Mouse (Mus musculus): Measurements from ENCODE around the gene Faim2. TPM values are rescaled to one million over a fixed set of nuclear protein-coding genes. Genes with fewer than 3 reads are reported as not detected.

Faim2 gene
- polyA plus RNA-seq, 1 experiment from 2014 or later = 0.24 TPM

DNA sequence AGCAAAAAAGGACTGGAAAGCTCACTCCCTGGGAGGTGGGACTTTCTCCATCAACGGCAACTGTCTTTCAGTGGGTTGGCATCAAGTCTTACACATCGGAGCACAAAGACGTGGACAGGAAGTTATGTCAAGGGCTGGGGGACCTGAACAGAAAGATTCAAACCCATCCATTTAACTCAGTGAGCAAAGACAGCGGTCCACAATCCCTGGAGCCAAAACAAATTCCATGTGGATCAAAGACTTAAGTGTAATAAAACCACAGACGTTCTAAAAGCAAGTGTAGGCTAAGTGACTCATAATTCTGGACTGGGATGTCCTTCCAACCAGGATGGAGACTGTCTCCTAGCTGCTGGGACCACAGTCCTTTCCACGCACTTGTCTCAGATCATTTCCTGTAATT is 19.8 kb upstream of the Faim2 start:
- Histone ChIP-seq H3K4me3 (ENCODE audit: low read depth, low read length) (no peak overlapping the region), H3K4me1 (ENCODE audit: control insufficient read depth, insufficient read depth, low read length) (no peaks in the 10 kb centered on the region), H3K4me2 (ENCODE audit: low read depth, low read length) (no peak overlapping the region), H3K9ac (replicated peaks; ENCODE audit: low read length) (no peak overlapping the region), H3K27ac (replicated peaks; ENCODE audit: low read depth, low read length) (no peak overlapping the region), H3K27me3 (ENCODE audit: control insufficient read depth, insufficient read depth, low read length) (no peaks in the 10 kb centered on the region), H3K9me3 (replicated peaks; ENCODE audit: control insufficient read depth, low read length) (no peaks in the 10 kb centered on the region), H3K36me3 (replicated peaks; ENCODE audit: control insufficient read depth, insufficient read depth, low read depth, low read length) (no peaks in the 10 kb centered on the region)
- 78% methylated on average over 6 of the region's 6 CpGs for WGBS
- DNase-seq (ENCODE audit: low spot score) (no peak), ATAC-seq (replicated peaks; ENCODE audit: insufficient number of reproducible peaks, low FRiP score, low TSS enrichment, low read depth) (no peak)

DNA sequence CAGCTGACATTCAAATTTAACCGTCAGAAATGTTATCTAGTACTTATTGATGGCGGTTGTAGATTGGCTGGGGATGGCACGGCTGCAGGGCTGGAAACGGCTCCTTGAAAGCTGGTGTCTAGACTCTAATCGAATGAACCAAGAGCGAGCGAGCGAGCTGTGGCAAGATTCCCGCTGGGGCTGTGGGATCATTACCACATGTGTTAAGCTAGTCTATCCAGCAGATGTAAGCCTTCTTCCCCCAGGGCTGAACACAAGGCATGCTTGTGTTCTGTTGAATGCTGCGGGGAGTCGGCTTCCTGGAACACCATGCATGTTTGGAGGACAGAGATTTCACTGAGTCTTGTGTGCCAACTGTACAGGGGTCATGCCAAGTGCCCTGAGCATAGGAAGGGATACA is 18.6 kb upstream of the Faim2 start:
- Histone ChIP-seq H3K27me3 (ENCODE audit: control insufficient read depth, insufficient read depth, low read length) (no peaks in the 10 kb centered on the region), H3K36me3 (replicated peaks; ENCODE audit: control insufficient read depth, insufficient read depth, low read depth, low read length) (no peaks in the 10 kb centered on the region), H3K4me2 (ENCODE audit: low read depth, low read length) (no peak overlapping the region), H3K9ac (replicated peaks; ENCODE audit: low read length) (no peak overlapping the region), H3K4me1 (ENCODE audit: control insufficient read depth, insufficient read depth, low read length) (no peaks in the 10 kb centered on the region), H3K27ac (replicated peaks; ENCODE audit: low read depth, low read length) (no peak overlapping the region), H3K4me3 (ENCODE audit: low read depth, low read length) (no peak overlapping the region), H3K9me3 (replicated peaks; ENCODE audit: control insufficient read depth, low read length) (no peaks in the 10 kb centered on the region)
- DNase-seq (ENCODE audit: low spot score) (peak; percentile 68), ATAC-seq (replicated peaks; ENCODE audit: insufficient number of reproducible peaks, low FRiP score, low TSS enrichment, low read depth) (no peak)
- 45% methylated on average over 11 of the region's 11 CpGs for WGBS

DNA sequence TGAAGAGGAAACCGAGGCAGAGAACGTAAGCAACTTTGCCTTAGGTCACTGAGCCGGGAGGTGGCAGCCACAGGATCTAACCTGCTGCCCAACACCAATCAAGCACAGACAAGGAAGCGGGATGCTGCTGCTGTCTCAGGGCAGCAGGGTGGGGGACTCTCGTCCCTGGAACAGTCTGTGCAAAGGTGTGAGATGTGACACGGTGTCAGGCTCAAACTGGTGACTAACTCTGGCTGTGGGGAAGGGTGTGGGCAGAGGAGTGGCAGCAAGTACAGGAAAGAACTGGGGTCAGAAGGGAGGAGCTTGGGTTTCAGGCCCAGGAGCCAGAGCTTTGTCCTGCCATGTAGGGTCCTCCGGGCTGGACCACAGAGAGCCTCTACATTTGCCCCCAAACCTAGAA is 16.1 kb upstream of the Faim2 start:
- Histone ChIP-seq H3K27me3 (ENCODE audit: control insufficient read depth, insufficient read depth, low read length) (no peaks in the 10 kb centered on the region), H3K4me2 (ENCODE audit: low read depth, low read length) (no peak overlapping the region), H3K36me3 (replicated peaks; ENCODE audit: control insufficient read depth, insufficient read depth, low read depth, low read length) (no peaks in the 10 kb centered on the region), H3K9ac (replicated peaks; ENCODE audit: low read length) (no peak overlapping the region), H3K4me1 (ENCODE audit: control insufficient read depth, insufficient read depth, low read length) (no peaks in the 10 kb centered on the region), H3K4me3 (ENCODE audit: low read depth, low read length) (no peak overlapping the region), H3K9me3 (replicated peaks; ENCODE audit: control insufficient read depth, low read length) (no peaks in the 10 kb centered on the region), H3K27ac (replicated peaks; ENCODE audit: low read depth, low read length) (no peak overlapping the region)
- 73% methylated on average over 7 of the region's 7 CpGs for WGBS
- ATAC-seq (replicated peaks; ENCODE audit: insufficient number of reproducible peaks, low FRiP score, low TSS enrichment, low read depth) (no peak), DNase-seq (ENCODE audit: low spot score) (no peak)

DNA sequence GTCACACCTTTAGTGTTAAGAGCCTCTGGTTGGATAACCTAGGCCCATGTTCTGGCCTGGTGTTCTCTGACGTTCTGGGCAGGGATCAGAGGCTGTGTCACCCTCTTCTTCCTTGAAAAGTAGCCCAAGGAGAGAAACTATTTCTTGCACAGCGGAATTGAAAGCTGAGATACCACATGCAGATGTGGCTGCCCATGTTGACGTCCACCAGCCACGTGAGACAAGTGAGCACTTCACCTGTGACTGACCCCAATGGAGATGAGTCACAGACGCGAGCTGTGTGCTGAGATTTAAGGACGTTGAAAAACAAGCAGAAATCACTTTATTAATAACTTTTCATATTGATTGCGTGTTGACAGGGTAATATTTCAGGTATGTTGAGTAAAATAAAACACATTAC is 11.9 kb upstream of the Faim2 start:
- 72% methylated on average over 8 of the region's 8 CpGs for WGBS
- H3K27me3 ChIP-seq (ENCODE audit: control insufficient read depth, insufficient read depth, low read length) = no peaks in the 10 kb centered on the region

DNA sequence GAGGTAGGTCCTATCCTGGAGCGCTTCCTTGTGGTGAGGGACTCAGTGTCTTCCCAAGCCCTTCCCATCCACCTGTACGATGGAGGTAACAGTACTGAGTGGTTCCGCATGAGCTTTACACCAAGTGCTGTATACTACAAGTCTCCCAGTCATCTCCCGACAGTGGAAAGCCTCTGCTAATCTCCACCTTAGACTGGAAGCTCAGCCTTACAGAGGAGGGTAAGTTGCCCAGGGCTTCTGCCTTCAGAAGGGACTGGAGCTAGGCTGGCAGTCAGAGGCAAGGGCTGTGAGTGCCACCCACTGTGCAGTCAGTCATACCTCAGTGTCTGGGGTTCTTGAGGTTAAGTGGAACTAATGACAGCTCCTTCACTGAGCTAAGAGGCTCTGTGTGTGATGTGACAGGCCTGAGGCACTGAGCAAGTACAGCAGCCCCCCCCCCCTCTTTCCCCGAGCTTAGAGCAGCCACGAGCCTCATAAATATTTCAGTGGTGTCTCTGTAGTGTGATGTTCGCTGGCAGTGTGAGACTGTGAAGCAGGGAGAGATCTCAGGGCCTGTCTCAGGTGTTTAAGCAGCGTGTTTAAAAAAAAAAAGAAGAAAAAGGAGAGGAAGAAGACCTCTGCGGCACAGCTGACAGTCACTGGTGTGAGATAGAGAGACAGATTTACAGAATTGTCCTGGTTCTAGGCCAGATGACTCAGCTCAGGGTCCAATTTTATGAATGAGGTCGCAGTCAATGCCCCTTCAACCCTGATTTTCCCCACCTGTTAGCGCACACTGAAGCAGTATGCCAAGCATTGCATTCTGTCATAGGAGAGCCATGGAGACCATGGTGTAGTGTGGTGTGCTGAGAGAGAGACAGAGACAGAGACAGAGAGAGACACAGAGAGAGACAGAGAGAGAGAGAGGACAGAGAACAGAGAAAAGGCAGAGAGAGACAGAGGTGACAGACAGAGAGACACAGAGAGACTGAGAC is 9.2 kb upstream of the Faim2 start:
- Histone ChIP-seq H3K4me1 (ENCODE audit: control insufficient read depth, insufficient read depth, low read length) (no peaks in the 10 kb centered on the region), H3K9me3 (replicated peaks; ENCODE audit: control insufficient read depth, low read length) (no peaks in the 10 kb centered on the region), H3K27ac (replicated peaks; ENCODE audit: low read depth, low read length) (no peak overlapping the region), H3K36me3 (replicated peaks; ENCODE audit: control insufficient read depth, insufficient read depth, low read depth, low read length) (no peaks in the 10 kb centered on the region), H3K4me3 (ENCODE audit: low read depth, low read length) (no peak overlapping the region), H3K27me3 (ENCODE audit: control insufficient read depth, insufficient read depth, low read length) (no peaks in the 10 kb centered on the region), H3K9ac (replicated peaks; ENCODE audit: low read length) (no peak overlapping the region), H3K4me2 (ENCODE audit: low read depth, low read length) (no peak overlapping the region)
- DNase-seq (ENCODE audit: low spot score) = no peak
- 59% methylated on average over 11 of the region's 11 CpGs for WGBS
- no peak for ATAC-seq (replicated peaks; ENCODE audit: insufficient number of reproducible peaks, low FRiP score, low TSS enrichment, low read depth)

More for the DNA sequence above, 11.9 kb upstream of the Faim2 start:
- Histone ChIP-seq H3K27ac (replicated peaks; ENCODE audit: low read depth, low read length) (no peak overlapping the region), H3K4me2 (ENCODE audit: low read depth, low read length) (no peak overlapping the region), H3K36me3 (replicated peaks; ENCODE audit: control insufficient read depth, insufficient read depth, low read depth, low read length) (no peaks in the 10 kb centered on the region), H3K4me3 (ENCODE audit: low read depth, low read length) (no peak overlapping the region), H3K9me3 (replicated peaks; ENCODE audit: control insufficient read depth, low read length) (no peaks in the 10 kb centered on the region), H3K9ac (replicated peaks; ENCODE audit: low read length) (no peak overlapping the region), H3K4me1 (ENCODE audit: control insufficient read depth, insufficient read depth, low read length) (no peaks in the 10 kb centered on the region)
- DNase-seq (ENCODE audit: low spot score) (no peak), ATAC-seq (replicated peaks; ENCODE audit: insufficient number of reproducible peaks, low FRiP score, low TSS enrichment, low read depth) (no peak)

DNA sequence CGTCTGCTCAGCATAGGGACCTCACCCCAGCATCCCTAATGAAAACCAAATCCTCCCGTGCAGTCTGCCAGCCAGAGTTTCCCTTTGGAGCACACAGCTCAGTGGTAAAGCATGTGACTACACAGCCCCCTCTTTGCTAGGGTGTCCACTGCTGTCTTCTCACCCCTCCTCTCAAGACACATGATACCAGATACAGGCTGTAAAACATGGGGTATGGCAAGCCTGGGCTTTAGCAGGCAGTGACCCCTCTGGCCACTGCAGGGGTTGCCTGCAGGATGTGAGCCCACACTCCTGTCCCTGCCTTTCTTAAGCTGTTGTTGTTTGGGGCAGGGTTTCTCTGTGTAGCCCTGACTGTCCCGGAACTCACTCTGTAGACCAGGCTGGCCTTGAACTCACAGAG is 4.1 kb upstream of the Faim2 start:
- 50% methylated on average over 3 of the region's 3 CpGs for WGBS

DNA sequence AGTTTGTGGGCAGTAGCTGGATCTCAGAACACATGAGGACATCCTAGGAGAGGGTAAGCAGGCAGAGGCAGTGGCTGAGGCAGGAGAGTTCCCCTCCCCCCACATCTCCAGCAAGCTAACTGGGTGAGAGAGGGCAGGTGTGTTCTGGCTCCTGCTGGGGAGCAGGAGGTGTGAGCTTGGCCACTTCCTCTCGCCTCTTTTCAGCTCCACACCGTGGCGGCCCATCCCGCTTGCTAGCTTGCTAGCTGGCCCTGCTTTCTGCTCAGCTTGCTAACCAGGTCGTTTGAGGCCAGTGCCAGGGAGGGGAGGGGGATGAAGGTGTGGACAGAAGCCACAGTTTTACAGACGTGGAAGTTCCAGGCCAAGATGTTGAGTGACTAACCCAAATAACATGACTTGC is 3.2 kb upstream of the Faim2 start:
- DNase-seq (ENCODE audit: low spot score) (no peak), ATAC-seq (replicated peaks; ENCODE audit: insufficient number of reproducible peaks, low FRiP score, low TSS enrichment, low read depth) (no peak)
- no peak overlapping the region for H3K27ac ChIP-seq (replicated peaks; ENCODE audit: low read depth, low read length)
- no peaks in the 10 kb centered on the region for H3K9me3 ChIP-seq (replicated peaks; ENCODE audit: control insufficient read depth, low read length)
- 36% methylated on average over 6 of the region's 6 CpGs for WGBS
- no peak overlapping the region for H3K4me3 ChIP-seq (ENCODE audit: low read depth, low read length)
- peaks cover 8% of the 10 kb centered on the region; the same call in 1 of the 2 replicates for H3K27me3 ChIP-seq (ENCODE audit: control insufficient read depth, insufficient read depth, low read length)
- H3K36me3 ChIP-seq (replicated peaks; ENCODE audit: control insufficient read depth, insufficient read depth, low read depth, low read length) = no peaks in the 10 kb centered on the region
- no peaks in the 10 kb centered on the region for H3K4me1 ChIP-seq (ENCODE audit: control insufficient read depth, insufficient read depth, low read length)
- H3K9ac ChIP-seq (replicated peaks; ENCODE audit: low read length) = no peak overlapping the region
- H3K4me2 ChIP-seq (ENCODE audit: low read depth, low read length) = no peak overlapping the region

More for the DNA sequence above, 4.1 kb upstream of the Faim2 start:
- H3K4me2 ChIP-seq (ENCODE audit: low read depth, low read length) = no peak overlapping the region
- H3K36me3 ChIP-seq (replicated peaks; ENCODE audit: control insufficient read depth, insufficient read depth, low read depth, low read length) = no peaks in the 10 kb centered on the region
- H3K27ac ChIP-seq (replicated peaks; ENCODE audit: low read depth, low read length) = no peak overlapping the region
- H3K27me3 ChIP-seq (ENCODE audit: control insufficient read depth, insufficient read depth, low read length) = peaks cover 8% of the 10 kb centered on the region; the same call in 1 of the 2 replicates
- no peak overlapping the region for H3K4me3 ChIP-seq (ENCODE audit: low read depth, low read length)
- H3K4me1 ChIP-seq (ENCODE audit: control insufficient read depth, insufficient read depth, low read length) = no peaks in the 10 kb centered on the region
- DNase-seq (ENCODE audit: low spot score) (peak; percentile 17), ATAC-seq (replicated peaks; ENCODE audit: insufficient number of reproducible peaks, low FRiP score, low TSS enrichment, low read depth) (no peak)
- no peak overlapping the region for H3K9ac ChIP-seq (replicated peaks; ENCODE audit: low read length)
- H3K9me3 ChIP-seq (replicated peaks; ENCODE audit: control insufficient read depth, low read length) = no peaks in the 10 kb centered on the region

DNA sequence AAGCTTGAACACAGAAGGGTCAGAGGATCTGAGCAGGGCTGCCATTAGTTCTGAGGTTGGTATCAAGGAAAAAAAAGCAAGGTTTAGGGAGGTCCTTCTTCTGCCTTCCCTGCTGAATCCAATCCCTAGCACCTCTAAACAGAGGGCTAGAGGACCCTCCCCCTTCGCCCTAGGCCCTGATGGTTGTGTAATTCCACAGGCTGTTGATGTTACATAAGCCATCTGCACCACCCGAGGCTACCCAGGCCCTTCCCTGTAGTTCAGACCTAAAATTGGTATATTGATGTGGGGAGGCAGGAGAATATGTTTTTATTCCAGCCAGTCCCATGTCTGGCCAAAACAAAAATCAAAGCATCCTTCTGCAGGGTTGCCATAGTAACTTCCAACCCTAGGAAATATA is 1.3 kb downstream of the Faim2 start:
- H3K27me3 ChIP-seq (ENCODE audit: control insufficient read depth, insufficient read depth, low read length) = peaks cover 8% of the 10 kb centered on the region; the same call in 1 of the 2 replicates
- no peak for DNase-seq (ENCODE audit: low spot score)
- ATAC-seq (replicated peaks; ENCODE audit: insufficient number of reproducible peaks, low FRiP score, low TSS enrichment, low read depth) = no peak
- H3K4me2 ChIP-seq (ENCODE audit: low read depth, low read length) = no peak overlapping the region
- H3K36me3 ChIP-seq (replicated peaks; ENCODE audit: control insufficient read depth, insufficient read depth, low read depth, low read length) = no peaks in the 10 kb centered on the region
- no peaks in the 10 kb centered on the region for H3K4me1 ChIP-seq (ENCODE audit: control insufficient read depth, insufficient read depth, low read length)
- no peaks in the 10 kb centered on the region for H3K9me3 ChIP-seq (replicated peaks; ENCODE audit: control insufficient read depth, low read length)
- no peak overlapping the region for H3K9ac ChIP-seq (replicated peaks; ENCODE audit: low read length)
- H3K4me3 ChIP-seq (ENCODE audit: low read depth, low read length) = no peak overlapping the region
- 65% methylated on average over 2 of the region's 2 CpGs for WGBS
- no peak overlapping the region for H3K27ac ChIP-seq (replicated peaks; ENCODE audit: low read depth, low read length)

All from embryonic facial prominence, embryonic 11.5 days (tissue).